Mouse (Mus musculus): ENCODE measurements at regions not wholly inside any gene's neighbourhood (a gene's known extent, or its start where the extent isn't known, plus 50 kb on each side); places are given as distances from the start of the nearest gene placed in this dataset.

- no peaks in the 10 kb centered on the region for H3K36me3 ChIP-seq (ENCODE audit: control insufficient read depth, insufficient read depth, low read length)
- 94% methylated on average over 7 of the region's 7 CpGs for WGBS
- H3K4me3 ChIP-seq (ENCODE audit: low read depth, low read length) = no peak overlapping the region
- no peak overlapping the region for H3K4me2 ChIP-seq (replicated peaks; ENCODE audit: low read depth, low read length)
- H3K9me3 ChIP-seq (ENCODE audit: control insufficient read depth, low read length) = no peaks in the 10 kb centered on the region
- no peak overlapping the region for H3K9ac ChIP-seq (ENCODE audit: low read depth, low read length)
- no peaks in the 10 kb centered on the region for H3K27me3 ChIP-seq (ENCODE audit: control insufficient read depth, insufficient read depth, low read length)
- no peak overlapping the region for H3K27ac ChIP-seq (ENCODE audit: low read depth, low read length)
- ATAC-seq (ENCODE audit: low FRiP score) (no peak), DNase-seq (ENCODE audit: low spot score) (no peak)
- 0 out of 2 replicates have a peak, but pooled peaks cover 2% of the 10 kb centered on the region for H3K4me1 ChIP-seq (replicated peaks; ENCODE audit: control insufficient read depth, insufficient read depth, low read length)
Observed at GRCm38 (mm10) chr3:52854560-52854959, 162.5 kb downstream of the Cog6 start.

GRCm38 (mm10) chr3:52853126-52853525, 163.9 kb downstream of the Cog6 start:
- ATAC-seq (ENCODE audit: low FRiP score) (no peak), DNase-seq (ENCODE audit: low spot score) (no peak)
- Histone ChIP-seq H3K27ac (ENCODE audit: low read depth, low read length) (no peak overlapping the region), H3K4me1 (replicated peaks; ENCODE audit: control insufficient read depth, insufficient read depth, low read length) (0 out of 2 replicates have a peak, but pooled peaks cover 2% of the 10 kb centered on the region), H3K4me2 (replicated peaks; ENCODE audit: low read depth, low read length) (no peak overlapping the region), H3K36me3 (ENCODE audit: control insufficient read depth, insufficient read depth, low read length) (no peaks in the 10 kb centered on the region), H3K9me3 (ENCODE audit: control insufficient read depth, low read length) (no peaks in the 10 kb centered on the region), H3K4me3 (ENCODE audit: low read depth, low read length) (no peak overlapping the region), H3K9ac (ENCODE audit: low read depth, low read length) (no peak overlapping the region), H3K27me3 (ENCODE audit: control insufficient read depth, insufficient read depth, low read length) (no peaks in the 10 kb centered on the region)
- WGBS = 92% methylated on average over 3 of the region's 3 CpGs

GRCm38 (mm10) chr3:52845166-52845565, 171.9 kb downstream of the Cog6 start:
- ATAC-seq (ENCODE audit: low FRiP score) (no peak), DNase-seq (ENCODE audit: low spot score) (no peak)
- no peaks in the 10 kb centered on the region for H3K27me3 ChIP-seq (ENCODE audit: control insufficient read depth, insufficient read depth, low read length)
- H3K9me3 ChIP-seq (ENCODE audit: control insufficient read depth, low read length) = no peaks in the 10 kb centered on the region
- no peak overlapping the region for H3K9ac ChIP-seq (ENCODE audit: low read depth, low read length)
- H3K4me1 ChIP-seq (replicated peaks; ENCODE audit: control insufficient read depth, insufficient read depth, low read length) = 0 out of 2 replicates have a peak, but pooled peaks cover 2% of the 10 kb centered on the region
- no peak overlapping the region for H3K4me2 ChIP-seq (replicated peaks; ENCODE audit: low read depth, low read length)
- H3K36me3 ChIP-seq (ENCODE audit: control insufficient read depth, insufficient read depth, low read length) = no peaks in the 10 kb centered on the region
- H3K27ac ChIP-seq (ENCODE audit: low read depth, low read length) = no peak overlapping the region
- H3K4me3 ChIP-seq (ENCODE audit: low read depth, low read length) = no peak overlapping the region

GRCm38 (mm10) chr3:52843998-52844397, 173.0 kb downstream of the Cog6 start:
- no peak for ATAC-seq (ENCODE audit: low FRiP score)
- Histone ChIP-seq H3K27me3 (ENCODE audit: control insufficient read depth, insufficient read depth, low read length) (no peaks in the 10 kb centered on the region), H3K4me2 (replicated peaks; ENCODE audit: low read depth, low read length) (no peak overlapping the region), H3K27ac (ENCODE audit: low read depth, low read length) (no peak overlapping the region), H3K9me3 (ENCODE audit: control insufficient read depth, low read length) (no peaks in the 10 kb centered on the region), H3K36me3 (ENCODE audit: control insufficient read depth, insufficient read depth, low read length) (no peaks in the 10 kb centered on the region), H3K4me3 (ENCODE audit: low read depth, low read length) (no peak overlapping the region), H3K9ac (ENCODE audit: low read depth, low read length) (no peak overlapping the region), H3K4me1 (replicated peaks; ENCODE audit: control insufficient read depth, insufficient read depth, low read length) (no peaks in the 10 kb centered on the region)
- 34% methylated on average over 7 of the region's 7 CpGs for WGBS
- peak; percentile 83 for DNase-seq (ENCODE audit: low spot score)

GRCm38 (mm10) chr3:52842866-52843425, 174.1 kb downstream of the Cog6 start:
- no peak for DNase-seq (ENCODE audit: low spot score)
- H3K27me3 ChIP-seq (ENCODE audit: control insufficient read depth, insufficient read depth, low read length) = no peaks in the 10 kb centered on the region
- H3K9me3 ChIP-seq (ENCODE audit: control insufficient read depth, low read length) = no peaks in the 10 kb centered on the region
- 0 out of 2 replicates have a peak, but pooled peaks cover 3% of the 10 kb centered on the region for H3K4me1 ChIP-seq (replicated peaks; ENCODE audit: control insufficient read depth, insufficient read depth, low read length)
- H3K27ac ChIP-seq (ENCODE audit: low read depth, low read length) = no peak overlapping the region
- no peak for ATAC-seq (ENCODE audit: low FRiP score)
- H3K36me3 ChIP-seq (ENCODE audit: control insufficient read depth, insufficient read depth, low read length) = no peaks in the 10 kb centered on the region
- H3K9ac ChIP-seq (ENCODE audit: low read depth, low read length) = no peak overlapping the region
- no peak overlapping the region for H3K4me3 ChIP-seq (ENCODE audit: low read depth, low read length)
- no peak overlapping the region for H3K4me2 ChIP-seq (replicated peaks; ENCODE audit: low read depth, low read length)
- WGBS = 76% methylated on average over 10 of the region's 10 CpGs

GRCm38 (mm10) chr3:52840160-52840953, 176.7 kb downstream of the Cog6 start:
- H3K4me1 ChIP-seq (replicated peaks; ENCODE audit: control insufficient read depth, insufficient read depth, low read length) = 0 out of 2 replicates have a peak, but pooled peaks cover 4% of the 10 kb centered on the region
- H3K9ac ChIP-seq (ENCODE audit: low read depth, low read length) = no peak overlapping the region
- no peak overlapping the region for H3K4me2 ChIP-seq (replicated peaks; ENCODE audit: low read depth, low read length)
- H3K36me3 ChIP-seq (ENCODE audit: control insufficient read depth, insufficient read depth, low read length) = no peaks in the 10 kb centered on the region
- no peaks in the 10 kb centered on the region for H3K9me3 ChIP-seq (ENCODE audit: control insufficient read depth, low read length)
- no peak for DNase-seq (ENCODE audit: low spot score)
- 66% methylated on average over 12 of the region's 12 CpGs for WGBS
- no peak overlapping the region for H3K27ac ChIP-seq (ENCODE audit: low read depth, low read length)
- no peak overlapping the region for H3K4me3 ChIP-seq (ENCODE audit: low read depth, low read length)
- no peaks in the 10 kb centered on the region for H3K27me3 ChIP-seq (ENCODE audit: control insufficient read depth, insufficient read depth, low read length)
- ATAC-seq (ENCODE audit: low FRiP score) = no peak

- peak; percentile 59; the same call in 1 of the 2 replicates for ATAC-seq (ENCODE audit: low FRiP score)
- Histone ChIP-seq H3K9ac (ENCODE audit: low read depth, low read length) (no peak overlapping the region), H3K27ac (ENCODE audit: low read depth, low read length) (no peak overlapping the region), H3K36me3 (ENCODE audit: control insufficient read depth, insufficient read depth, low read length) (no peaks in the 10 kb centered on the region), H3K4me3 (ENCODE audit: low read depth, low read length) (no peak overlapping the region), H3K4me2 (replicated peaks; ENCODE audit: low read depth, low read length) (no peak overlapping the region), H3K9me3 (ENCODE audit: control insufficient read depth, low read length) (no peaks in the 10 kb centered on the region), H3K4me1 (replicated peaks; ENCODE audit: control insufficient read depth, insufficient read depth, low read length) (0 out of 2 replicates have a peak, but pooled peaks cover 4% of the 10 kb centered on the region), H3K27me3 (ENCODE audit: control insufficient read depth, insufficient read depth, low read length) (no peaks in the 10 kb centered on the region)
- no peak for DNase-seq (ENCODE audit: low spot score)
- whole genome bisulfite sequencing = 59% methylated on average over 14 of the region's 14 CpGs
Observed at GRCm38 (mm10) chr3:52838020-52838419, 179.0 kb downstream of the Cog6 start.

- ATAC-seq (ENCODE audit: low FRiP score) = 0 out of 2 replicates have a peak, but pooled peaks have one; percentile 51
- H3K4me1 ChIP-seq (replicated peaks; ENCODE audit: control insufficient read depth, insufficient read depth, low read length) = 0 out of 2 replicates have a peak, but pooled peaks cover 4% of the 10 kb centered on the region
- no peak overlapping the region for H3K27ac ChIP-seq (ENCODE audit: low read depth, low read length)
- H3K4me3 ChIP-seq (ENCODE audit: low read depth, low read length) = no peak overlapping the region
- 11% methylated on average over 4 of the region's 4 CpGs for WGBS
- H3K36me3 ChIP-seq (ENCODE audit: control insufficient read depth, insufficient read depth, low read length) = no peaks in the 10 kb centered on the region
- no peak overlapping the region for H3K9ac ChIP-seq (ENCODE audit: low read depth, low read length)
- no peaks in the 10 kb centered on the region for H3K27me3 ChIP-seq (ENCODE audit: control insufficient read depth, insufficient read depth, low read length)
- H3K9me3 ChIP-seq (ENCODE audit: control insufficient read depth, low read length) = no peaks in the 10 kb centered on the region
- no peak for DNase-seq (ENCODE audit: low spot score)
- no peak overlapping the region for H3K4me2 ChIP-seq (replicated peaks; ENCODE audit: low read depth, low read length)
Observed at GRCm38 (mm10) chr3:52837527-52837926, 179.5 kb downstream of the Cog6 start.

GRCm38 (mm10) chr3:52836780-52837179, 180.3 kb downstream of the Cog6 start:
- no peaks in the 10 kb centered on the region for H3K9me3 ChIP-seq (ENCODE audit: control insufficient read depth, low read length)
- no peak overlapping the region for H3K27ac ChIP-seq (ENCODE audit: low read depth, low read length)
- 15% methylated on average over 8 of the region's 8 CpGs for WGBS
- no peaks in the 10 kb centered on the region for H3K27me3 ChIP-seq (ENCODE audit: control insufficient read depth, insufficient read depth, low read length)
- 0 out of 2 replicates have a peak, but pooled peaks cover 4% of the 10 kb centered on the region for H3K4me1 ChIP-seq (replicated peaks; ENCODE audit: control insufficient read depth, insufficient read depth, low read length)
- no peak overlapping the region for H3K4me3 ChIP-seq (ENCODE audit: low read depth, low read length)
- DNase-seq (ENCODE audit: low spot score) (peak; percentile 43), ATAC-seq (ENCODE audit: low FRiP score) (no peak)
- no peaks in the 10 kb centered on the region for H3K36me3 ChIP-seq (ENCODE audit: control insufficient read depth, insufficient read depth, low read length)
- H3K4me2 ChIP-seq (replicated peaks; ENCODE audit: low read depth, low read length) = no peak overlapping the region
- H3K9ac ChIP-seq (ENCODE audit: low read depth, low read length) = no peak overlapping the region

Measured in hindbrain, embryonic 11.5 days (tissue).